Mouse (Mus musculus) lung, embryonic 14.5 days (tissue): ENCODE results near the gene Klhl2. TPM values are rescaled to one million over a fixed set of nuclear protein-coding genes. Genes with fewer than 3 reads are reported as not detected.

Experiments used
- ATAC-seq: fragments of 200-750 bp; cut with Nextera tagmentation; 2 replicates; pipeline ENCODE4 v1.8.0; 2017; ENCODE audit warnings: mild to moderate bottlenecking, moderate TSS enrichment, moderate library complexity; ENCODE audit not compliant: insufficient read depth
- DNase-seq: peaks from one replicate; pipeline ENCODE4 v3.0.0-alpha.2; 2015
- H3K27ac ChIP-seq: fragments of 300-500 bp; sonication (generic); 2 replicates; pipeline ENCODE4 v1.5.1; 2014; ENCODE audit warnings: low read depth, mild to moderate bottlenecking, moderate library complexity
- H3K27me3 ChIP-seq: fragments of 300-500 bp; sonication (generic); 2 replicates; pipeline ENCODE4 v1.6.1; 2014; ENCODE audit warnings: low read length, control low read depth; ENCODE audit not compliant: insufficient read depth
- H3K36me3 ChIP-seq: fragments of 300-500 bp; sonication (generic); 2 replicates; pipeline ENCODE4 v1.6.1; 2014; ENCODE audit warnings: control low read depth; ENCODE audit not compliant: insufficient read depth
- H3K4me1 ChIP-seq: fragments of 300-500 bp; sonication (generic); 2 replicates; pipeline ENCODE4 v1.6.1; 2014; ENCODE audit warnings: antibody characterized with exemption, control low read depth; ENCODE audit not compliant: insufficient read depth
- H3K4me2 ChIP-seq: fragments of 300-500 bp; sonication (generic); 2 replicates; pipeline ENCODE4 v1.6.1; 2014; ENCODE audit warnings: mild to moderate bottlenecking
- H3K4me3 ChIP-seq: fragments of 300-500 bp; sonication (generic); 2 replicates; pipeline ENCODE4 v1.5.1; 2014; ENCODE audit warnings: low read depth, low read length
- H3K9ac ChIP-seq: fragments of 300-500 bp; sonication (generic); 2 replicates; pipeline ENCODE4 v1.6.1; 2014
- H3K9me3 ChIP-seq: fragments of 300-500 bp; sonication (generic); 2 replicates; pipeline ENCODE4 v1.6.1; 2016; ENCODE audit warnings: low read depth, low read length, control low read depth
- CTCF ChIP-seq: IDR thresholded peaks from 2 replicates; pipeline ENCODE4 v1.5.1; 2016; ENCODE audit warnings: antibody characterized with exemption, low read depth
- WGBS: fragments of 180-500 bp; shearing (Covaris S2); extraction: QIAGEN DNeasy Blood & Tissue Kit; methylation state at CpG from one replicate; pipeline ENCODE4 v1.1.7; 2014; 5-methylcytosine and 5-hydroxymethylcytosine counted together
- polyA plus RNA-seq: library from polyadenylated mRNA; unstranded; fragments of >200 nt; fragmentation: Nextera tagmentation; extraction: Ambion mirVana; gene quantifications from 2 replicates; pipeline ENCODE4 v1.2.1, GENCODE M21; 2014

Klhl2 gene
- polyA plus RNA-seq, 1 experiment from 2014 or later: 16.9 TPM

DNA sequence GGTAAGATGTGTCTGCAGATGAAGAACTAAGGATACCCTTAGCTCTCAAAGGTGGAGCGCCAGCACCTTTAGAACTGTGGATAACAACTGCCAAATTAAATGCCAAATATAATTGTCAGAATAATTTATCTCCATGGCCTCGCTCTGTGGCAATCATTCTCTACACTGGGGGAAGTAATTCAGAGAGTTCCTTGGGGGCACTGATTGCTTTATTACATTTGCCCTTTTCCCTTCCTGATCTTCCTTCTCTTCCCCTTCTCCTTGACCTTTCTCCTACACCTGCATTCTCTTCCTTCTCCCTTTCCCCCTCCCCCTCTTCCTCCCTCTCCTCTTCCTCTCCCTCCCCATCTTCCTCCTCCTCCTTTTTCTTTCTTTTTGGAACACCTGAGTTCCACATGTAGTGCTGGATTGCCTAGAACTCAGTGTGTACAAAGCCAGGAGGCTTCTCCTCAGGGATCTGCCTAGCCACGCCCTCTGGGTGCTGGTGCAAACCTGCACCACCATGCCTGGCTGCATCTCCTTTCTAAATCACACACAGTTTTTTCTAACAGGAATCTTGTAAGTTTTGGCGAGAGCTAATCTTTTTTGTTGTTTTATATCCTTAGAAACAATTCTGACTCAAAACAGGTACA lies 58.5 kb downstream of the Klhl2 start:
- no peak for TF ChIP-seq CTCF
- DNase-seq (no peak), ATAC-seq (no peak)
- Histone ChIP-seq H3K4me2 (no peak overlapping the region), H3K27me3 (no peaks in the 10 kb centered on the region), H3K36me3 (no peaks in the 10 kb centered on the region), H3K9me3 (no peaks in the 10 kb centered on the region), H3K27ac (no peak overlapping the region), H3K9ac (no peak overlapping the region), H3K4me3 (no peak overlapping the region), H3K4me1 (no peaks in the 10 kb centered on the region)
- WGBS: 79% methylated on average over 4 of the region's 4 CpGs

DNA sequence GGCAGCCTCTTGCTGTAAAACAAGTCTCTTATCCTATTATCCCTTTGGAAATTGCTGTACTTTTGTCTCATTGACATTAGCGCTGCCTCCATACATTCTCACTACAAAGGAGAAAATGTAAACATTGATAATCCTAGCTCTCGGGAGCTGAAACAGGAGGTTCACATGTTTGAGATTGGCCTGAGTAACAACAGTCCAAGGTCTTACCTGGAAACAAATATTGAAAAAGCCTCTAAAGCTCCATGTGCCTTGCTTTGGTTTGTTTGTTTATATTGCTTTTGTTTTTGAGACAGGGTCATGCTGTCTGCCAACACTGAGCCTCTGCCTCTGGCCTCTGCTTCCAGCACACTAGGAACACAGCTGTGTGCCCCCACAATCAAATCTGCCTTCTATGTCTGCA lies 59.4 kb downstream of the Klhl2 start:
- no peaks in the 10 kb centered on the region for H3K4me1 ChIP-seq
- TF ChIP-seq CTCF: no peak
- H3K27ac ChIP-seq: no peak overlapping the region
- DNase-seq: no peak
- no peak overlapping the region for H3K4me3 ChIP-seq
- no peaks in the 10 kb centered on the region for H3K27me3 ChIP-seq
- no peak overlapping the region for H3K9ac ChIP-seq
- no peaks in the 10 kb centered on the region for H3K36me3 ChIP-seq
- no peaks in the 10 kb centered on the region for H3K9me3 ChIP-seq
- 21% methylated on average over 2 of the region's 2 CpGs for WGBS
- ATAC-seq: no peak
- H3K4me2 ChIP-seq: no peak overlapping the region

DNA sequence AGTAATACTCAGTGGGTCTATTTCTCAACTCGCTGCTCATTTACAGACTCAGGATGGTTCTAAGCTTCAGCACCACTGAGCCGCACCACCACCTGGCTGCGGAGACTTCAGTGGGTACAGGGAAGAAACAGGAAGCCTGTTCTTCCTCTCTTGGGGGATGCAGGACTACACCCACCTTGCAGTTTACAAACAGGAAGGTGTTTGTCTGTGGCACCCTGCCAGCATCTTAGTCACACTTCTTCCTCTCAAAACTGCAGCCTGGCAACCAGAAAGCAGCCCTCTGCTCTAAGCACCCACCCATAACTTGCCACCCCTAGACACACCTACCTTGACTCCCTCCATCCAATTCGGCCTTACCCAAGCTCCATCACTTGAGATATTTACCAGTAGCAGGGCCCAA lies 61.1 kb downstream of the Klhl2 start:
- ATAC-seq: peak; percentile 14; the same call in 1 of the 2 replicates
- WGBS: 79% methylated on average over 4 of the region's 4 CpGs
- Histone ChIP-seq H3K27me3 (no peaks in the 10 kb centered on the region), H3K4me1 (no peaks in the 10 kb centered on the region), H3K27ac (no peak overlapping the region), H3K9ac (no peak overlapping the region), H3K9me3 (no peaks in the 10 kb centered on the region), H3K4me3 (no peak overlapping the region), H3K4me2 (no peak overlapping the region), H3K36me3 (no peaks in the 10 kb centered on the region)
- DNase-seq: peak; percentile 52
- TF ChIP-seq CTCF: no peak

DNA sequence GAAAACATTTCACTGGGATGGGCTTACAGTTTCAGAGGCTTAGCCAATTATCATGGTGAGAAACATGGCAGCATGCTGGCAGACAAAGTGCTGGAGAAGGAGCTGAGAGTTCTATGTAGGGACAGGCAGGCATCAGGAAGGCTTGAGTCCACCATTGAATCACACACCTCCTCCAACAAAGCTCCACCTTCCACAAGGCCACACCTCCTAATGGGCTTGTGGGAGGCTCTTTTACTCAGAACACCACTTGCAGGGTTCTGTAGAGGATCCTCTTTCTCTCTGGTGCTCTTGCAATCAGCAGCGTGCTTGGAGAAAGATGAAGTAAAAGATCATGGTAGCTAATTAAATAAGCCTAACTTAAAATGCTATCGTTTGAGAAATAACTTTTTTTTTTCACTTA lies 63.0 kb downstream of the Klhl2 start:
- no peaks in the 10 kb centered on the region for H3K36me3 ChIP-seq
- TF ChIP-seq CTCF: no peak
- no peak overlapping the region for H3K4me3 ChIP-seq
- no peaks in the 10 kb centered on the region for H3K9me3 ChIP-seq
- H3K27me3 ChIP-seq: no peaks in the 10 kb centered on the region
- no peak overlapping the region for H3K27ac ChIP-seq
- H3K9ac ChIP-seq: no peak overlapping the region
- ATAC-seq: no peak
- no peak overlapping the region for H3K4me2 ChIP-seq
- 84% methylated on average over 2 of the region's 2 CpGs for WGBS
- no peaks in the 10 kb centered on the region for H3K4me1 ChIP-seq
- no peak for DNase-seq

DNA sequence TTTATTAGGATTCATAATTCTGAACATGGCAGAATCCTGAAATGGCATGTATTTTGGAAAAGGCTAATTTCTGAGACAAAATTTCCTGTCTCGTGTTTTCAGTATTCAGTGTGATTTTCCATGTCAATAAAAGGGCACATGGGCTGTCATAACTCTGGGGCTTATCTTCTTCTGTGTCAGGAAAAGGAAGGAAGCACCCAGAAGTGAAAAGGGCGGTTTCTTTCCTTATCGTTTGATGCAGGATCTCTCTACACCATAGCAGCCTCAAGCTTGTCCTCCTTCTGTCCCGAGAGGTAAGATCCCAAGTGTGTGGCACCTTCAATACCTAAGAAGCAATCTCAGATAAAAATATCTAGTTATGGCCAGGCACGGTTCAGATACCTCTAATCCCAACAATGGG lies 65.6 kb downstream of the Klhl2 start:
- Histone ChIP-seq H3K36me3 (no peaks in the 10 kb centered on the region), H3K4me1 (no peaks in the 10 kb centered on the region), H3K4me2 (no peak overlapping the region), H3K4me3 (no peak overlapping the region), H3K9me3 (no peaks in the 10 kb centered on the region), H3K9ac (no peak overlapping the region), H3K27me3 (no peaks in the 10 kb centered on the region), H3K27ac (no peak overlapping the region)
- TF ChIP-seq CTCF: no peak
- ATAC-seq (no peak), DNase-seq (no peak)
- WGBS: 72% methylated on average over 5 of the region's 5 CpGs

DNA sequence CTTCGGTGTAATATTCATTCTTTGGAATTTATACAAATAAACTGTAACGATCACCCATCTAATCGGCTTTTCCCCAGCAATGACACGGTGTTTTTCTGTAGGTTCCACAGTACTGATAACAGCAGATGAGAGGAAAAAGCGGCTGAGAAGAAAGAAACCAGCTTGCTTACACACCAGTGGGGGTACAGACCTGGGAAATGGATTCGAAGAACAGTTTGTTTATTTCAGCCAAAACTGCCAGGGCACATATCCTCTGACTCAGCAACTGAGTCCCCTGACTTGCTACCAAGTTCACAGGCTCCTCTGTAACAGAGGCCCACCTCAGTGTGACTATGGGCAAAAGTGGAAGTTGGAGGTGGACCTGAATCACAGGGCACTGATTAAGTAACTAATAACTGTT lies 67.9 kb downstream of the Klhl2 start:
- 0 out of 2 replicates have a peak, but pooled peaks cover 4% of the 10 kb centered on the region for H3K36me3 ChIP-seq
- WGBS: 58% methylated on average over 6 of the region's 6 CpGs
- H3K27ac ChIP-seq: no peak overlapping the region
- no peak for TF ChIP-seq CTCF
- no peak overlapping the region for H3K9ac ChIP-seq
- ATAC-seq: no peak
- H3K4me1 ChIP-seq: no peaks in the 10 kb centered on the region
- no peaks in the 10 kb centered on the region for H3K9me3 ChIP-seq
- H3K4me2 ChIP-seq: no peak overlapping the region
- no peak overlapping the region for H3K4me3 ChIP-seq
- H3K27me3 ChIP-seq: no peaks in the 10 kb centered on the region
- DNase-seq: no peak

DNA sequence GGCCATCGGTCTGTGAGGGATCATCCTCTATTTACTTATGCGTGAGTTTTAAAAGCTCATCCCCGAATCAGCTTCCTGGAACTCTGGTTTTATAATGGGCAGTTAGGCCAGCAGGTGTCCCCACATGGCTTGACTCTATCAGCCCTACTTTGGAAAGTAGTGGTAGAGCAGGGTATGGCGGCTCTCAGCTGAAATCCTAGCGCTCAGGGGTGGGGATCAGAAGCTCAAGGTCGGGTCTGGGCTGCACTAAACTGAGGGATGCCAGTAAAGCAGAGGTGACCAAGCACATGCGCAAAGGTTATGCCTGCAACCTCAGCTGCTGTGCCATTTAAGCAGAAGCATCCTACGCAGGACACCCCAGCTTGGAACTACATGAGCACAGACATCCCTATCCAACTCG lies 71.9 kb downstream of the Klhl2 start:
- Histone ChIP-seq H3K27me3 (no peaks in the 10 kb centered on the region), H3K9me3 (no peaks in the 10 kb centered on the region), H3K4me3 (no peak overlapping the region), H3K9ac (no peak overlapping the region), H3K4me2 (no peak overlapping the region), H3K36me3 (0 out of 2 replicates have a peak, but pooled peaks cover 4% of the 10 kb centered on the region), H3K27ac (no peak overlapping the region), H3K4me1 (no peaks in the 10 kb centered on the region)
- DNase-seq: peak; percentile 6
- ATAC-seq: no peak
- peak; percentile 43; the same call in 1 of the 2 replicates for TF ChIP-seq CTCF
- 72% methylated on average over 9 of the region's 9 CpGs for WGBS
